Comparison of ENCODE assay signal across 13 mouse cellular contexts in genomic region chr17:14340736-14341135, GRCm38 (mm10).
A peak's percentile ranks its signal among the peaks of the same experiment; 100 is the strongest.
DNase-seq lines count a peak whose midpoint lies in the region.
"Had no signal": no experiment of that assay in that cellular context is flagged by ENCODE, and none has a peak within 500 bp of the region (broad histone marks: within the 10 kb centered on the region; RNA-seq: fewer than 3 reads in every experiment).

No protein-coding gene starts in this region.

- DNase-seq in cerebellum, postnatal 25 days = peak; percentile 52 to 63
- no peak for DNase-seq in cerebellum, adult 11-12 months
- DNase-seq in layer of hippocampus, postnatal 10 days (ENCODE audit: low spot score in 2 of 2) = peak; percentile 22 to 38
- DNase-seq in layer of hippocampus, adult 18-20 months (ENCODE audit: low spot score in 2 of 2) = no peak
- peak; percentile 36 to 40 for DNase-seq in right cerebral cortex, postnatal 10 days (ENCODE audit: low spot score in 2 of 2)
- DNase-seq in right cerebral cortex, postnatal 14 days = no peak
- no peak for DNase-seq in urinary bladder, postnatal 4 days (ENCODE audit: low spot score in 2 of 2)
- DNase-seq: adrenal gland, postnatal 10 days; embryo, embryonic 11 days; gastrocnemius, postnatal 10 days; heart, adult 2 months; heart, postnatal 36 days; kidney, adult 11 months had no signal

Comparison
In these comparisons a context has a peak if more than half of its experiments do, and no peak if none do; other contexts are left out.
1. DNase-seq: peak in cerebellum, postnatal 25 days (2 of 2), layer of hippocampus, postnatal 10 days (2 of 2) and right cerebral cortex, postnatal 10 days (2 of 2); none in cerebellum, adult 11-12 months (single experiment), layer of hippocampus, adult 18-20 months (0 of 2), right cerebral cortex, postnatal 14 days (single experiment) and urinary bladder, postnatal 4 days (0 of 2).